Comparison of ENCODE assay signal across 20 mouse cellular contexts in the genomic region with DNA sequence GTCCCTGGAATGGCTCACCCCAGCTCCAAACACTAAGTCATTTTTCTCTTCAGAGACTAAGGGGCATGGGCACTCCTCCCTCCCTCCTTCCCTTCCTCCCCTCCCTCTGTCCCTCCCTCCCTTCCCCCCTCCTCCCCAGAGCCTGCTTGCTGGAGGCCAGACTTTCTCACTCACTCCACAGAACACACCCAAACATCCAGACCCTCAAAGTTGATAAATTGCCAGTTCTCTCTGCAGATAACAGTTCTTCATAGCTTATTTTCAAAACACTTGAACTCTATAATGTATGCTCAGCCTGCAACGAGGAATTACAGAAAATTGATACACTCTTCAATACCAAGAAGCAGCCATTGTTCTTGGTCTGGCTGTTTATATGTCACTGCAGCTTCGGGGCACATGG.
DNase-seq lines count a peak whose midpoint lies in the region; ATAC-seq and TF ChIP-seq lines count a peak whose summit lies in the region.
"Had no signal": no experiment of that assay in that cellular context is flagged by ENCODE, and none has a peak within 500 bp of the region (broad histone marks: within the 10 kb centered on the region; RNA-seq: fewer than 3 reads in every experiment).

No protein-coding gene starts in this region.

- no peaks in the 10 kb centered on the region for H3K36me3 ChIP-seq in forebrain, embryonic 13.5 days (ENCODE audit: poor library complexity, severe bottlenecking)
- H3K36me3 ChIP-seq in forebrain, embryonic 10.5 days (replicated peaks) = no peaks in the 10 kb centered on the region
- no peaks in the 10 kb centered on the region for H3K36me3 ChIP-seq in hindbrain, embryonic 13.5 days
- no peaks in the 10 kb centered on the region for H3K36me3 ChIP-seq in hindbrain, postnatal 0 days (ENCODE audit: insufficient read depth, low read length)
- no peaks in the 10 kb centered on the region for H3K36me3 ChIP-seq in midbrain, embryonic 16.5 days (ENCODE audit: control insufficient read depth, insufficient read depth, low read length)
- no peaks in the 10 kb centered on the region for H3K36me3 ChIP-seq in midbrain, embryonic 14.5 days (ENCODE audit: control insufficient read depth, insufficient read depth, low read length)
- H3K36me3 ChIP-seq: intestine, embryonic 15.5 days; limb, embryonic 10.5 days; stomach, embryonic 15.5 days had no signal

- H3K27me3 ChIP-seq in forebrain, embryonic 13.5 days = 0 out of 2 replicates have a peak, but pooled peaks cover 4% of the 10 kb centered on the region
- no peaks in the 10 kb centered on the region for H3K27me3 ChIP-seq in forebrain, embryonic 10.5 days (ENCODE audit: poor library complexity, severe bottlenecking)
- H3K27me3 ChIP-seq in hindbrain, embryonic 13.5 days = no peaks in the 10 kb centered on the region
- H3K27me3 ChIP-seq in hindbrain, postnatal 0 days (ENCODE audit: insufficient read depth, low read length) = no peaks in the 10 kb centered on the region
- no peaks in the 10 kb centered on the region for H3K27me3 ChIP-seq in midbrain, embryonic 16.5 days (ENCODE audit: control insufficient read depth, insufficient read depth, low read depth, low read length)
- H3K27me3 ChIP-seq in midbrain, embryonic 14.5 days (ENCODE audit: control insufficient read depth, insufficient read depth, low read length) = no peaks in the 10 kb centered on the region
- H3K27me3 ChIP-seq: CH12.LX; intestine, embryonic 15.5 days; stomach, embryonic 15.5 days had no signal

- no peak for TF ChIP-seq CTCF in hindbrain, postnatal 0 days (IDR thresholded peaks at IDR 0.05; ENCODE audit: low read depth)

- H3K4me3 ChIP-seq in forebrain, embryonic 13.5 days = no peak overlapping the region
- no peak overlapping the region for H3K4me3 ChIP-seq in forebrain, embryonic 10.5 days
- no peak overlapping the region for H3K4me3 ChIP-seq in hindbrain, embryonic 13.5 days
- H3K4me3 ChIP-seq in hindbrain, postnatal 0 days (ENCODE audit: low read length) = no peak overlapping the region
- H3K4me3 ChIP-seq in midbrain, embryonic 16.5 days (ENCODE audit: low read depth, low read length) = no peak overlapping the region
- no peak overlapping the region for H3K4me3 ChIP-seq in midbrain, embryonic 14.5 days (replicated peaks; ENCODE audit: low read depth, low read length)
- H3K4me3 ChIP-seq: gastrocnemius, adult 2 months; intestine, embryonic 15.5 days; limb, embryonic 10.5 days; stomach, embryonic 15.5 days had no signal

- DNase-seq in forebrain, embryonic 10.5 days (ENCODE audit: extremely low spot score, low spot score) = no peak
- no peak for DNase-seq in hindbrain, postnatal 0 days (ENCODE audit: low spot score)
- DNase-seq in midbrain, embryonic 14.5 days = no peak
- peak; percentile 23 for DNase-seq in retina, embryonic 14.5 days (ENCODE audit: low spot score)
- DNase-seq: adrenal gland, postnatal 14 days; cerebellum, adult 11 months; cerebellum, postnatal 10 days; gastrocnemius, adult 2 months; kidney, postnatal 36 days; layer of hippocampus, adult 9-11 months; liver, postnatal 0 days; right cerebral cortex, postnatal 25 days; thymus, adult 2 months had no signal

- peak overlapping the region; percentile 32 for H3K4me2 ChIP-seq in forebrain, embryonic 13.5 days
- no peak overlapping the region for H3K4me2 ChIP-seq in hindbrain, embryonic 13.5 days
- H3K4me2 ChIP-seq in hindbrain, postnatal 0 days (ENCODE audit: low read depth, low read length) = no peak overlapping the region
- no peak overlapping the region for H3K4me2 ChIP-seq in midbrain, embryonic 16.5 days (ENCODE audit: low read length)
- H3K4me2 ChIP-seq in midbrain, embryonic 14.5 days (ENCODE audit: low read length) = no peak overlapping the region
- H3K4me2 ChIP-seq: intestine, embryonic 15.5 days; stomach, embryonic 15.5 days had no signal

- peak; percentile 31; the same call in 1 of the 2 replicates for ATAC-seq in forebrain, embryonic 13.5 days
- no peak for ATAC-seq in hindbrain, embryonic 13.5 days (ENCODE audit: low FRiP score)
- ATAC-seq in hindbrain, postnatal 0 days = no peak
- ATAC-seq in midbrain, embryonic 16.5 days = no peak
- no peak for ATAC-seq in midbrain, embryonic 14.5 days (ENCODE audit: low FRiP score, low TSS enrichment)
- ATAC-seq: intestine, embryonic 15.5 days; liver, postnatal 0 days had no signal

- H3K9ac ChIP-seq in forebrain, embryonic 13.5 days = no peak overlapping the region
- no peak overlapping the region for H3K9ac ChIP-seq in hindbrain, embryonic 13.5 days
- H3K9ac ChIP-seq in hindbrain, postnatal 0 days (replicated peaks; ENCODE audit: low read length) = no peak overlapping the region
- 0 out of 2 replicates have a peak overlapping the region, but pooled peaks have one; percentile 5 for H3K9ac ChIP-seq in midbrain, embryonic 16.5 days (ENCODE audit: low read depth, low read length)
- H3K9ac ChIP-seq in midbrain, embryonic 14.5 days (replicated peaks; ENCODE audit: low read length) = no peak overlapping the region
- H3K9ac ChIP-seq: intestine, embryonic 15.5 days; liver, postnatal 0 days; stomach, embryonic 15.5 days had no signal

- peaks cover 28% of the 10 kb centered on the region for H3K4me1 ChIP-seq in forebrain, embryonic 13.5 days
- peaks cover 36% of the 10 kb centered on the region for H3K4me1 ChIP-seq in forebrain, embryonic 10.5 days
- H3K4me1 ChIP-seq in hindbrain, embryonic 13.5 days (replicated peaks) = peaks cover 33% of the 10 kb centered on the region
- H3K4me1 ChIP-seq in hindbrain, postnatal 0 days (ENCODE audit: insufficient read depth, low read length) = no peaks in the 10 kb centered on the region
- H3K4me1 ChIP-seq in midbrain, embryonic 16.5 days (ENCODE audit: control insufficient read depth, insufficient read depth, low read length) = peaks cover 14% of the 10 kb centered on the region
- H3K4me1 ChIP-seq in midbrain, embryonic 14.5 days (ENCODE audit: control insufficient read depth, insufficient read depth, low read length) = 0 out of 2 replicates have a peak, but pooled peaks cover 2% of the 10 kb centered on the region

- 20% methylated on average over 2 of the region's 2 CpGs for WGBS in forebrain, embryonic 13.5 days
- WGBS in forebrain, embryonic 10.5 days = 60% methylated on average over 2 of the region's 2 CpGs
- WGBS in hindbrain, embryonic 13.5 days = 32% methylated on average over 2 of the region's 2 CpGs
- 11% methylated on average over 2 of the region's 2 CpGs for WGBS in hindbrain, postnatal 0 days
- WGBS in midbrain, embryonic 16.5 days = 40% methylated on average over 2 of the region's 2 CpGs
- WGBS in midbrain, embryonic 14.5 days = 46% methylated on average over 2 of the region's 2 CpGs

- peak overlapping the region; percentile 37; the same call in 1 of the 2 replicates for H3K27ac ChIP-seq in forebrain, embryonic 13.5 days
- H3K27ac ChIP-seq in forebrain, embryonic 10.5 days = no peak overlapping the region
- peak overlapping the region; percentile 66; the same call in 1 of the 2 replicates for H3K27ac ChIP-seq in hindbrain, embryonic 13.5 days
- no peak overlapping the region for H3K27ac ChIP-seq in hindbrain, postnatal 0 days
- H3K27ac ChIP-seq in midbrain, embryonic 16.5 days (ENCODE audit: low read length) = no peak overlapping the region
- no peak overlapping the region for H3K27ac ChIP-seq in midbrain, embryonic 14.5 days (replicated peaks; ENCODE audit: low read depth, low read length)
- H3K27ac ChIP-seq: gastrocnemius, adult 2 months; intestine, embryonic 15.5 days; limb, embryonic 10.5 days; stomach, embryonic 15.5 days had no signal

- no peaks in the 10 kb centered on the region for H3K9me3 ChIP-seq in forebrain, embryonic 13.5 days (replicated peaks)
- peaks cover 4% of the 10 kb centered on the region; the same call in 1 of the 2 replicates for H3K9me3 ChIP-seq in forebrain, embryonic 10.5 days
- H3K9me3 ChIP-seq in hindbrain, embryonic 13.5 days = 0 out of 2 replicates have a peak, but pooled peaks cover 4% of the 10 kb centered on the region
- H3K9me3 ChIP-seq in hindbrain, postnatal 0 days (ENCODE audit: low read length) = no peaks in the 10 kb centered on the region
- no peaks in the 10 kb centered on the region for H3K9me3 ChIP-seq in midbrain, embryonic 16.5 days (replicated peaks; ENCODE audit: control insufficient read depth, low read length, poor library complexity, severe bottlenecking)
- no peaks in the 10 kb centered on the region for H3K9me3 ChIP-seq in midbrain, embryonic 14.5 days (ENCODE audit: control insufficient read depth, low read length)
- H3K9me3 ChIP-seq: intestine, embryonic 15.5 days; limb, embryonic 10.5 days; stomach, embryonic 15.5 days had no signal

Comparison
In these comparisons a context has a peak if more than half of its experiments do, and no peak if none do; other contexts are left out.
1. H3K27ac ChIP-seq: peak in forebrain, embryonic 13.5 days (single experiment) and hindbrain, embryonic 13.5 days (single experiment); none in forebrain, embryonic 10.5 days (single experiment), hindbrain, postnatal 0 days (single experiment), midbrain, embryonic 16.5 days (single experiment) and midbrain, embryonic 14.5 days (single experiment).